Mouse (Mus musculus) forebrain, embryonic 15.5 days (tissue): ENCODE data around the gene Zfp369. TPM values are rescaled to one million over a fixed set of nuclear protein-coding genes. Genes with fewer than 3 reads are reported as not detected.
"Not testable (repeated sequence)": the region's sequence is repeated elsewhere in the genome, so short reads cannot be mapped to it uniquely, and the experiment has no call there.

Source experiments
- ATAC-seq: fragments of 200-750 bp; cut with Nextera tagmentation; replicated peaks from 2 replicates; pipeline ENCODE4 v1.8.0; 2017; ENCODE audit warnings: mild to moderate bottlenecking, moderate TSS enrichment, moderate library complexity
- H3K27ac ChIP-seq: fragments of 300-500 bp; sonication (generic); replicated peaks from 2 replicates; pipeline ENCODE4 v1.5.1; 2015; ENCODE audit warnings: mild to moderate bottlenecking, inconsistent platforms
- H3K27me3 ChIP-seq: fragments of 300-500 bp; sonication (generic); 2 replicates; pipeline ENCODE4 v1.6.1; 2015; ENCODE audit warnings: inconsistent platforms
- H3K36me3 ChIP-seq: fragments of 300-500 bp; sonication (generic); 2 replicates; pipeline ENCODE4 v1.6.1; 2015; ENCODE audit warnings: mild to moderate bottlenecking, inconsistent platforms
- H3K4me1 ChIP-seq: fragments of 300-500 bp; sonication (generic); 2 replicates; pipeline ENCODE4 v1.6.1; 2015; ENCODE audit warnings: inconsistent platforms
- H3K4me2 ChIP-seq: fragments of 300-500 bp; sonication (generic); replicated peaks from 2 replicates; pipeline ENCODE4 v1.6.1; 2015; ENCODE audit warnings: mild to moderate bottlenecking, inconsistent platforms
- H3K4me3 ChIP-seq: fragments of 300-500 bp; sonication (generic); 2 replicates; pipeline ENCODE4 v1.5.1; 2015; ENCODE audit warnings: mild to moderate bottlenecking, inconsistent platforms
- H3K9ac ChIP-seq: fragments of 300-500 bp; sonication (generic); replicated peaks from 2 replicates; pipeline ENCODE4 v1.6.1; 2015; ENCODE audit warnings: mild to moderate bottlenecking, inconsistent platforms
- H3K9me3 ChIP-seq: fragments of 300-500 bp; sonication (generic); 2 replicates; pipeline ENCODE4 v1.6.1; 2016; ENCODE audit warnings: inconsistent platforms
- WGBS: fragments of 180-500 bp; shearing (Covaris S2); methylation state at CpG from one replicate; pipeline ENCODE4 v1.1.7; 2015; ENCODE audit warnings: mixed read lengths; 5-methylcytosine and 5-hydroxymethylcytosine counted together
- polyA plus RNA-seq: library from polyadenylated mRNA; unstranded; fragments of >200 nt; fragmentation: Nextera tagmentation; extraction: Ambion mirVana; gene quantifications from 2 replicates; pipeline ENCODE4 v1.2.1, GENCODE M21; 2015

Gene Zfp369
- polyA plus RNA-seq, 1 experiment from 2014 or later = 20.4 TPM

- Histone ChIP-seq H3K4me1 (no peaks in the 10 kb centered on the region), H3K9ac (no peak overlapping the region), H3K4me2 (no peak overlapping the region), H3K9me3 (peaks cover 74% of the 10 kb centered on the region), H3K4me3 (no peak overlapping the region), H3K36me3 (peaks cover 83% of the 10 kb centered on the region), H3K27ac (no peak overlapping the region), H3K27me3 (no peaks in the 10 kb centered on the region)
- no peak for ATAC-seq
- 95% methylated on average over 2 of the region's 2 CpGs for WGBS
Measured at GRCm38 (mm10) chr13:65286771-65287170, 8.2 kb downstream of the Zfp369 start.

- no peak overlapping the region for H3K9ac ChIP-seq
- H3K9me3 ChIP-seq = peaks cover 78% of the 10 kb centered on the region
- no peak overlapping the region for H3K27ac ChIP-seq
- no peaks in the 10 kb centered on the region for H3K4me1 ChIP-seq
- H3K4me3 ChIP-seq = no peak overlapping the region
- 93% methylated on average over 4 of the region's 4 CpGs for WGBS
- H3K36me3 ChIP-seq = peaks cover 77% of the 10 kb centered on the region
- ATAC-seq = no peak
- no peak overlapping the region for H3K4me2 ChIP-seq
- no peaks in the 10 kb centered on the region for H3K27me3 ChIP-seq
Measured at GRCm38 (mm10) chr13:65296354-65296753, 17.7 kb downstream of the Zfp369 start.

- 38% methylated on average over 12 of the region's 12 CpGs for WGBS
- ATAC-seq = not testable (repeated sequence)
Measured at GRCm38 (mm10) chr13:65310849-65311248, 32.2 kb downstream of the Zfp369 start.

GRCm38 (mm10) chr13:65311311-65311755 lies 32.7 kb downstream of the Zfp369 start:
- no peak for ATAC-seq
- Histone ChIP-seq H3K27ac (no peak overlapping the region), H3K27me3 (no peaks in the 10 kb centered on the region), H3K9ac (no peak overlapping the region), H3K4me2 (peak overlapping the region; percentile 27), H3K36me3 (no peaks in the 10 kb centered on the region), H3K4me3 (peak overlapping the region; percentile 16), H3K4me1 (no peaks in the 10 kb centered on the region), H3K9me3 (peaks cover 8% of the 10 kb centered on the region; the same call in 1 of the 2 replicates)
- WGBS = 32% methylated on average over 27 of the region's 27 CpGs

More at GRCm38 (mm10) chr13:65310849-65311248, 32.2 kb downstream of the Zfp369 start:
- H3K36me3 ChIP-seq, H3K4me1 ChIP-seq, H3K9ac ChIP-seq, H3K27me3 ChIP-seq, H3K27ac ChIP-seq: not testable (repeated sequence)
- H3K4me3 ChIP-seq = peak overlapping the region; percentile 16; the same call in 1 of the 2 replicates
- H3K9me3 ChIP-seq = peaks cover 12% of the 10 kb centered on the region; the same call in 1 of the 2 replicates
- H3K4me2 ChIP-seq = peak overlapping the region; percentile 27

GRCm38 (mm10) chr13:65311826-65312225 lies 33.2 kb downstream of the Zfp369 start:
- H3K36me3 ChIP-seq = no peaks in the 10 kb centered on the region
- H3K27me3 ChIP-seq = no peaks in the 10 kb centered on the region
- H3K4me3 ChIP-seq = no peak overlapping the region
- no peak overlapping the region for H3K4me2 ChIP-seq
- no peak overlapping the region for H3K27ac ChIP-seq
- H3K9ac ChIP-seq = no peak overlapping the region
- ATAC-seq = no peak
- H3K9me3 ChIP-seq = peaks cover 5% of the 10 kb centered on the region; the same call in 1 of the 2 replicates
- WGBS = 92% methylated on average over 9 of the region's 9 CpGs
- no peaks in the 10 kb centered on the region for H3K4me1 ChIP-seq

GRCm38 (mm10) chr13:65348501-65348900 lies 69.9 kb downstream of the Zfp369 start:
- WGBS = 63% methylated on average over 5 of the region's 5 CpGs
- ATAC-seq = not testable (repeated sequence)

GRCm38 (mm10) chr13:65351768-65352167 lies 73.2 kb downstream of the Zfp369 start:
- H3K27me3 ChIP-seq, H3K9me3 ChIP-seq, H3K4me1 ChIP-seq, H3K36me3 ChIP-seq, H3K4me2 ChIP-seq, H3K4me3 ChIP-seq, H3K27ac ChIP-seq, ATAC-seq, H3K9ac ChIP-seq: not testable (repeated sequence)
- 12% methylated on average over 33 of the region's 33 CpGs for WGBS

More at GRCm38 (mm10) chr13:65348501-65348900, 69.9 kb downstream of the Zfp369 start:
- not testable (repeated sequence) for H3K27ac ChIP-seq, H3K4me3 ChIP-seq, H3K9ac ChIP-seq, H3K36me3 ChIP-seq, H3K4me1 ChIP-seq, H3K9me3 ChIP-seq, H3K27me3 ChIP-seq, H3K4me2 ChIP-seq

Other genes starting within 250 kb of the Zfp369 start
- gene Spata31d1c, start 245.8 kb upstream of the Zfp369 start, polyA plus RNA-seq = not detected in 2 replicates
- not detected in 2 replicates for gene Prss47, start 226.1 kb upstream of the Zfp369 start, polyA plus RNA-seq
- gene Mfsd14b, start 165.8 kb upstream of the Zfp369 start, polyA plus RNA-seq = 34.8 and 36.3 TPM in 2 replicates
- not detected in 2 replicates for gene Olfr465-ps1, start 140.7 kb upstream of the Zfp369 start, polyA plus RNA-seq
- not detected in 2 replicates for gene Olfr466, start 128.6 kb upstream of the Zfp369 start, polyA plus RNA-seq
- gene Nlrp4f, start 72.8 kb upstream of the Zfp369 start, polyA plus RNA-seq = 0.18 TPM in 1 of 2 replicates, not detected in the other
- not detected in 2 replicates for gene Gm10775, start 19.3 kb upstream of the Zfp369 start, polyA plus RNA-seq
- not detected in 2 replicates for gene Gm10139, start 233.9 kb downstream of the Zfp369 start, polyA plus RNA-seq